Mouse (Mus musculus) CD4-positive, CD25-positive, alpha-beta regulatory T cell, adult 4 months (primary cell): Measurements from ENCODE around the gene Sorcs2. TPM values are rescaled to one million over a fixed set of nuclear protein-coding genes. Genes with fewer than 3 reads are reported as not detected.

ENCODE experiments used
- ATAC-seq: one replicate; pipeline ENCODE4 v1.8.0; 2017
- polyA plus RNA-seq, 2 experiments: library from polyadenylated mRNA; unstranded; fragments of 100-300 nt; shearing (Covaris generic); gene quantifications; one replicate each; pipeline ENCODE4 v1.2.1; 2017

The Sorcs2 gene
- polyA plus RNA-seq, 2 experiments from 2014 or later: 4.5 to 4.7 TPM

DNA sequence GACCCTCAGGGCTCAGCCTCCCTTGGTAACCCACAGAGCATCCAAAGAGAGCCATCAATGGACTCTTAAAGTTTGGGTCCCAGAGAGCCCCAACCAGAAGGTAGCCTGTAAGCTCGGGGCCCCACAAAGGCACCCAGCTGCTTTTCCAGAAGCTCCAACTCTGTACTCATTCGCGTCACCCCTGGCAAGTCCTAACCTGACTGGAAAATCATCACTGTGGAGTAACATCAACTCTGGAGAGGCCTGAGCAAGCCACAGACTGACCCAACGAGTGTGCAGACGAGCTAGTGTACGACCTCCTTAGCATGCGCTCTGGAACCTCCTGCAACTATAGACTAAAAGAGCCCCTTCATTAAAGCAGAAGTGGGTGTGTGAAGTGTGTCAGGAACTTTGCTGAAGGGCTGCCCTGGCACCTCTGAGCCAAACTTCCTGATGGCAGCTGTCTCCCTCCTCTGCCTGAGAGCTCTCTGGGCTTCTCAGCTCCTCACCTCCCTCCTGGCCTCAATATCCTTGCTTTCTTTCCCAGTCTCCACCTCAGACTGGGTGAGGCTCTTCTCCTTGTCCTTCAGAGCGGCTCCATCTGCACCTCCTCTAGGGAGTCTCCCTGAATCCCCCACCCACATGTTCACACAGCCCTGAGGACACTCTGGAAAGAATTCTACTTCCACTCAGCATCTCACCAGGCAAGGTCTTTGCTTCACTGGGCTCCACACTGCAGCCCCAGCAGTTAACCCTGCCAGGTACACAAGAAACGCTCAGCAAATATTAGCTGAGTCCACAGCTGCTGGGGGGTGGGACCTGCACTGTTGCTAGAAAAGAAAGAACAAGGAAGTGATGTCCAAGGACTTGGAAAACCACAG, 8.0 kb downstream of the Sorcs2 start:
- ATAC-seq: no peak

DNA sequence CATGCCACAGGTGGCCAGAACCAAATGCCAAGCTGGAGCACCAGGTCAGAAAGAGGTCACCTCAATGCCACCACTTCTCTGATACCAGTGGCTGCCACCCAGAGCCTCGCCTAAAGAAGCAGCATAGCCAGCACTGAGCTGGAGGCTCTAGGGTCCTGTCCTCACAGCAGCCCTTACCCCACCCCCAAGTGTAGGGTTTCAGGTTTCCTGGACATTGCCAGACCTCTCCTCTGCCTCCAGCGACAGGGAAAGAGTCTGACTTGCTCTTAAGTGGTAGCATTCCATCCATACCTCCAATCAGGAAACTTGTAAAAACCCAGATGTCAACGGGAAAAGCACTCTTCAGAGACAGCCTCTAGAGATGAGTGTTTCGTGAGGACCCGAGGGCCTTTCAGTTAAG, 12.9 kb downstream of the Sorcs2 start:
- ATAC-seq: no peak

DNA sequence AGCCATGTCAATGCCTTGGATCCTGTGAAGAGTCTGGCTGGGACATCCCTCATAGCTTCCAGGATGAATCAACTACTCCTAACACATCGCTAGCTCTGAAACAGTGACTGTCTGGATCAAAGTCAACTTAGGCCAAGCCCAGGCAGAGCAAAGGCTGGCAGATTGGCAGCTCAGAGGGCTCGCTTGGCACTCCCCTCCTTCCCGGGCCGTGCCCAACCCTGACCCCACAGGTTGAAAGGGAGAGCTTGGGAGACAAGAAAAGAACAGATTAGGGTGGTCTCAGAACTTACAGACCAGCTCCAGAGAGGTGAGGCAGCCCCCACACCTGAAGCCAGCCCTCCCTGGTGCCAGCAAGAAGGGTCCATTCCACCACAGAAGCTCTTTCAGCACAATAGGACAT, 14.5 kb downstream of the Sorcs2 start:
- no peak for ATAC-seq

DNA sequence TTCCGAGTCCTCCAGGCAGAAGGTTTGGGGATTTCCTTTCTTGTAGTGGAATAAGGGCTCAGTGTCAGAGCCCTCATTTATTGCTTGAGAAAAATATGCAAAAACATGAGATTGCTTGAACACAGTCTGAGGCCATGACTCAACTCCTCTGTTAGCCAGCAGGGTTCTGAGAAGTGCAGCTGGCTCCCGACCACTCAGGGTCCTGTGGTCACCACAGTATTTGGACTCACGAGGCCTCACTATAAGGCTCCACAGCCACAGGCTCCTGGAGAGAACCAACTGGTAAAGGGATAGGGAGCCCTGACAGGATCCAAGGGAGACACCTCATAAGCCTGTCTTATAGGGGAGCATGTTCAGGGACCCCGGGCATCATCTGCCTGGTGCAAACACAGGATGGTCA, 15.2 kb downstream of the Sorcs2 start:
- ATAC-seq: no peak

DNA sequence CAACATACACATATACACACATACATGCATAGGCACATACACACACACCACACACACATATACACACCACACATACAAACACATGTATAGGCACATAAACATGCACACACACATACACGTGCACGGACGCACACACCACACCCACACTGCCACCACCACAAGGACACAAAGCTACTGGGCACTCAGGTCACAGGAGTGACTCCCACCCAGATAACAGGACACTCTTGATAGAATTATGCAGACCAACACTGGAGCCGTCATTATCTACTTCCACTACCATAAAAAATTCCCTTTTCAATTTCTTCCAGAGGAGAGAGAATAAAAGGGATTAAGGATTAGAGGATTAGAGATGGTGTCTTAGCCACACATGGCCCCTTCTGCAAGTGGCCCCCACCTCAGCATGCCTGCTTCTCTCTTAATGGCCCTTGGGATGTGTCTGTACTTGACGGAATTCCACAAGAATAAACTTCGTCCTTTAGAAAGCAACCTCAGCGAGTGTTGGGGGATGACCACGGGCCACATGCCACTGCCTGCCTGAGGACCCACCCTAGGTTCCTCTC, 15.7 kb downstream of the Sorcs2 start:
- no peak for ATAC-seq

DNA sequence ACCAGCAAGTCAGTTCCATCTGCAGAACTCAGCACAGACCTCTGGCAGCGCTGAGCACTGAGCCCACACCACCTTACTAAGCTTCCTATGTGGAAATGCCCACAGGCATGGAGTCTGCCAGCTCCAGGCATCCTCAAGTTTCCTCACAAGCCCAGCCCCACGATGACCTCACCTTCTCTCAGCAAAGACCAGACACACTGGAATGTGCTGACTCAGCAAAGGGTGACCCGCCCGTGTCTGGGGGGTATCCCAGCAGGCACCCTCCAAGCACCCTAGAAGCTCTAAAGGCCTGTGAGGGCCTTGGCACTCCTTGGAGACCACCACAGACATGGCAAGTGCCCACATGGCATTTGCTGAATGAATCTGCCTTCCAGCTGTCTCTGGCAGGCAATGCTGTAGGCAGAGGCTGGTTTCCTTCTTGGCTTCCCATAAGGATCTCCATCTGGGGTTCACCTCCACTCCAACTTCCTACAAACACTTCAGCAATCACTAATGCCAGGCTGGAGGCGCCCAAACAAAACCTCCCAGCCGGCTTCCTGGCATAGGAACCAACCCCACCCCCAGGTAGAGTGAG, 17.9 kb downstream of the Sorcs2 start:
- no peak for ATAC-seq

GRCm38 (mm10) chr5:36378370-36378738, 19.6 kb downstream of the Sorcs2 start:
- ATAC-seq: no peak

DNA sequence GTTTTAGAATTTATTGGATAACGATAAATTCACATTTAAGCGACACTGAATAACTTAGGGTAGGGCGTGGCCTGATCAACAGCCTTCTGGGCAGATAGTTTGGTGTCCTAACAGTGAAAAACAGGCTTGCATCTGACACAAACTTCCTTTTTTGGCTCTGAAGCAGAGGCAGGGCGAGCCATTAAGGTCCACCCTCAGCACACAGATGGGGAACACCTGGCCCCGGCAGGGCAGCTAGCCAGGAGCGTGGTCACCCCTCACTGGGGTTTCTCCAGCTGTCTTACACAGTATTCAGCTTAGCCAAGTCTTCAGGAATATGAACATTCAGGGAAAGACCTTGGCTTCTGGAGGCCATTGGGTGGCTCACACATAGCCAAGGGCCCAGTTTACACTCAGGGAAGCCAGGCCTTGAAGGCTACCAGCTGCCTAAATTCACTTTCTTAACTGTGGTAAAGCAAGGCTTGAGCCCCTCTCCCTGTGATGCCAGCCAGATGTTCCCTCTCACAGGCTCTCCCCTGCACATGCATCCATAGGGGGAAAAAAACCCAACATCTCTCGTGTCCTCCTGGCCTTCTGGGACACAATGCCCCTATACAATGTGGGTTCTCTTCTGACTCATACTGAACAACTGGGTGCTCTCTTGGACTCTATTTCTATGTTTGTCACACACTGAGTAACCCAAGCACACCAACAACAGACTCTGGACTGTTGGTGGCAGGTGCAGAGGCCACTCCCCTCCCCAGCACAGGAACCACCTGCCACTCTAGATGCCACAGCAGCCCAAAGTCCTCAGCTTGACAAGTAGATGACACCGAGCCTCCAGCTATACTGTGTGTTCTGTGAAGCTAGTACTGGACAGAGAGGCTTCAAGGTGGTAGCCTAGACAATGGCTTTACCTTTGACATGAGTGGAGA, 20.2 kb downstream of the Sorcs2 start:
- no peak for ATAC-seq

GRCm38 (mm10) chr5:36375886-36376285, 22.1 kb downstream of the Sorcs2 start:
- peak; percentile 25 for ATAC-seq

DNA sequence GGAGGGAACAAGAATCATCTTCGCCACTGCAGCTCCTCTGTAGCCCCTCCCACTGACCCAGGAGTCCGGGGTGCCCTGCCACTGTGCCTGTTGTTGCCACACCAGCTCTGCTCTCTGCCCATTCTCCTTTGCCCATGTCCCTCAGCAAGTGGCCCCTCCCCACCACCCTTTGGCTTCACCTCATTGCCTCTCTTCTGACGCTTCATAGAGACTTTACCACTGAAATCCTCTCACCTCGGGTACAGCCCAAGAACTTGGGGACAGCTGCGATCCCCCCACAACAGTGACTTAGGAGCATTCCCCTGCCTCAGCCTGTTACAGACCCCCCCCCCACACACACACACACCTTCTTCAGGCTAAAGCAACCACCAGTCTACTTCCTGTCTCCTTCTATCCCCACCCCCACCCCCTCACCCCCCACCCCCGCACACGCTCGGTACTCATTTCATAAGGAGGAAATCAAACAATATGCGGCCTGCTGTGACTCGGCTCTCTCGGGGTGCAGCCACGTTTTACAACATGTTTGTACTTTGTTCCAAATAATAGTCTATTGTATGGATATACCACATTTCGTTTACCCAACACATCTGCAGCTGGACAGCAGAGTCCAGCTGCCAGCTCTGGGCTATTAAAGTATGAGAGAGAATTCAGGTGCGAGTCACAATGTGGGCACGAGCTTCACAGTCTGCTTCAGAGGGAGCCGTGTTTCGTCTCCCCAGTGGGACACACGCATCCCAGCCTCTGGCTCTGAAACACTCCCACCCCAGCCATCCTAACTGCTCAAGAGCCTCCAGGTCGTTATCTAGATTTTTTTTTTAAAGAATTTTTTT, 23.5 kb downstream of the Sorcs2 start:
- peak; percentile 48 for ATAC-seq

DNA sequence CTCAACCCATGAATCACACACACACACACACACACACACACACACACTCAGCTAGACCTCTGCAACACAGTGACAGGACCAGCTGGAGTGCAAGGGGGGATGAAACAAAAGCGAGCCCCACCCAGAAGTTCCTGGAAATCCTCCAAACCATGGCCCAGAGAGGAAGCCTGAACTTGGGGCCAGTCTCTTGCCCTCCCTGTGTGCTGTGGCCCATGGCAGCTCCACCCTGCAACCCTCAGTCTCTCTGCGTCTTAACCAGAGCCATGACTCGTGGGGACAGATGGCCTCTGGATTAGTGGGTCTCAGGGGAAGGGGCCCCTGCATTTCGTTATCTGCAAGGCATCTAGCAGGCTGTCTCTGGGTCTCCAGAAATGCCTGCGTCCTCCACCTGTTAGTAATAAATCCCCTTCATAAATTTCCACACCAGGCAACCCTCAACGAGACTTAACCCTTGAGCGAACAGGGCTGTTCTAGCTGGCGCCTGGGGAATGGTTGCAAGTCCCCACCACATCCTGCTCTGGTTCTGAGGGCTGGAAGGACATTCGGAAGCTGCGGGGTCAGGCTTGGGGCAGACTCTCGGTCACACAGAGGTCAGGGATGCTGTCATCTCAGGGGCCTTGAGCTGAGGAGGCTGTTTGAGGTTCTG, 24.6 kb downstream of the Sorcs2 start:
- peak; percentile 67 for ATAC-seq

GRCm38 (mm10) chr5:36371731-36372130, 26.2 kb downstream of the Sorcs2 start:
- ATAC-seq: no peak

DNA sequence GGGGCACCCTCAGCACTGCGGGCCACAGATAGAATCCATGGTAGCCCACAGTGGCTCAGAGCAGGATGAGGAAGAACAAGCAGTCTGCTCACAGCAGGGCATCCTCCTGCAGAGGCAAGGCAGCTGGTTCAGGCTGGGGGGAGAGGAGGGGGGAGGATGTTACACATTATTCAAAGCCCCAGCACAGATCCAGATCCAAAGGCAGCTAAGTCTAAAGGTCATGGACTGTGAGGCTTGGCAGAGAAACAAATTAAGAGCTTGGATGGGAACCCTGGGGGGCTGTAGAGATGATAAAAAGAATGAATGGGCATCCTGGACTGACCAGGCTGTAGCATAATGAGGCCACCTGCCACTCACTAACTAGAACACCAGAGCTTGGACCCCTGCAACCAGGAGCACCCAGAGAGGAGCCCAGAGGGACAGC, 28.7 kb downstream of the Sorcs2 start:
- ATAC-seq: no peak

DNA sequence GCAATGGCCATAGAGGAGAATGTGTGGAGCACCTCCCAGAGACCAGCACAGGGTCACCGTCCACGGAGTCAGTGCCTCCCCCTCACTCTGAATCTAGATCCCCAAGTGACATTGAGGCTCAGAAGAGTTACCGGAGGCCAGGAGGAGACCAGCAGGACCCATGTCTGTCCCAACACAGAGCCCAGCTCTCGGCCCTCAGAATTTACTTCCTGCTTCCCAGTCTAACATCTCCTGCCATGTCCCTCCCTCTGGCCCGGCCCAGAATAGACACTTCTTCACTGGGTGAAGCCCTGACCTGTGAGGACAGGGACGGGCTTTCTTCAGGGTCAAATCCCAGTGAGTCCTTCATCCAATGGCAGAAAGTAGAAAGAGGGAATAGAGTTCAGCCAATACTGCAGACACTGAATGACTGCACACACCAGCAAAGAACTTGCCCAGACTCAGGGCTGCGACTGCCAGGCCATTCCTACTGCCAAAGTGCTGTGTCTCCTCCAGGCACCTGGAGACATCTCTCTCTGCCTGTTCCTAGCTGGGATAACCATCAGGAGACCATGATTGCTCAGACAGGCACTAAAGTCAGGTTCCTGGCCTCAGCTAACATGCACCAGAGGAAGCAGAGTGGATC, 29.3 kb downstream of the Sorcs2 start:
- no peak for ATAC-seq

DNA sequence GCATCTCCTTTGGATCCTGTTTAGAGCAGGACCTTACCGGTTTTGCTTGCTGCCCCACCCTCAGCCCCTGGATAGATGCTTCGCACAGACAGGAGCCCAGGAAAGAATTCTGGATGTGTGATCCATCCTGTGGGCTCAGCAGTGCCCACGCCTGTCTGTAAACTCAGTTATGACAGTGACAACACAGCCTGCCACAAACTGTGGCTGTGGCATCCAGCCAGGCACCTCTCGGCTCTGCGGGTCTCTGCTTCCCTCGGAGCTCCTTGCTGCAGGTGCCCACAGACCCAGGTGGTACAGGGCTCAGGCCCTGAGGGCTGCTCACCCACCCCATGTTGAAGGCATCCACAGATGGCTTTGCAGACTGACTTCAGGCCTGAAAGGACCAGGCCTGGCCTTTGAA, 30.0 kb downstream of the Sorcs2 start:
- no peak for ATAC-seq

DNA sequence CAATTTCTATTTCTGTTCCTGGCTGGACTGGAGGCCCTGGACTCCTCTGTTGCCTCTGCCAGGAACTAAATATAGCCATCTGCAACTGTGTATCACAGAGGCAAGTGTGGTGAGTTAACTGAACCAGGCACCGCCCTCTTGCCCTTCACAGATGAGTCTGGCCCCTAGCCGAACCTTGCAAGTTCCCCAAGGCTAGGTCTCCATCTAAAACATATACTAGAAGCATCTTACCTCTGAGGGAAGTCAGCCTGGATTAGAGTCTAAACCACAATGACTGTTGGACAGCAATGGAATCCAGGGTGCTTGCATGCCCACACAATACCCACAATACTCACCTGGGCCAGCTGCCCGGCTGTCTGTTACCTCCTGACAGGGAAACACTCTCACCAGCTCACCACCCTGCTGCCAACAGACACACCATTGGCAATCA, 30.7 kb downstream of the Sorcs2 start:
- ATAC-seq: no peak

DNA sequence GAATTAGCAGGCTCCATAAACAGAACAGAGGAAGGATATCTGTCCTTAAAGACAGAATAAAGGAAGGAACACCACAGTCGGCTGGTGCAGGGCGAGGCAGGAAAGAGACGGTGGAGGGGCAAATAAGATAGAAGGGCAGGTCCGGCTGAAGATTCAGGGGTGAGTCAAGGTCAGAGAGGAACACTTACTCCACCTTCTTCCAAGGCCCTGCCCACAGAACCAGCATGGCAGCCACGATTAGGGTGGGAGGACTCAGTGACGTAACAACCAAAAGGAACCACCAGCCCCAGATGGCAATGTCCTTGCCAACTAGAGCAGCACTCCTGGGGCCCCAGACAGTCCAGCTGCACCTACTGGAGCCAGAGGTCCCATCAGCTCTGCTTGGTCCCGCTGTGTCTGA, 36.2 kb downstream of the Sorcs2 start:
- no peak for ATAC-seq

DNA sequence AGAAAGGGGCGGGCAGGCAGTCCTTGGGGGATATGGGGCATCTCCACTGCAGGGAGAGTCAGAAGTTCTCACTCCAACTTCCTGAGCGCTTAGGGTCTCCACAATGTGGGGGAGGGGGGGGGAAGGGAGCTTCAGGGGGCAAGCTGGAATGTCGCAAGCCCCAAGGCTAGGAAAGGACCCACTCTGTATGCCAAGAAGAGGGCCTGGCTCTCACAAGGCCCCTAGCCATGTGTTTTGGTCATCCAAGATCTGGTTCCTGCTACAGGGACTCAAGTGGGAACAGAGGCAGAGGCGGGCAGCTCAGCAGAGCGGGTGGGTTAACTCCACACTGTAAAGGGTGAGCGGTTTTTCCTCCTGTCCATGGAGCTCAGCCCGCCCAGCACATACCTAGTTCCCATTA, 37.6 kb downstream of the Sorcs2 start:
- ATAC-seq: no peak

GRCm38 (mm10) chr5:36359535-36360243, 38.2 kb downstream of the Sorcs2 start:
- peak; percentile 45 for ATAC-seq

DNA sequence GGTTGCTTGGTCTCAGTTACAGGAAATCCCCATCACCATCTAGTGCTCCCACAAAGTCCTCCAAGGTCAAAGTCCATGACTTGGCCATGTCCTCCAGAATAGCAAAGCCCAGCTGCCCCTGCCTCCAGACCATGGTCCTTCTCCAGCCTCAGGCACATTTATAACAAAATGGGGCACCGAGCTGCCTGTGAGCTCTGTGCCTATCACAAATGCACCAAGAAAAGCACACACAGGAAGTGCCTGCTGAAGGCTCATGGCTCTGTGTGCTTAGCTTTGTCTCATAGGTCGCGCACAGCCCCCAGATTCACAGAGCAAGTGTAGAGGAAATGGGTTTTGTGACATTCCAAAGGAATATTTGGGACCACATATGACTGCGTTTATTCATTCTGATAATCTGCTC, 39.8 kb downstream of the Sorcs2 start:
- ATAC-seq: peak; percentile 74
